Mouse (Mus musculus) midbrain, embryonic 10.5 days (tissue): ENCODE measurements around the gene Drg1. TPM values are rescaled to one million over a fixed set of nuclear protein-coding genes. Genes with fewer than 3 reads are reported as not detected.

ENCODE experiments used
- DNase-seq: peaks from one replicate; pipeline ENCODE4 v3.0.0-alpha.2; 2017; ENCODE audit warnings: low spot score
- H3K27ac ChIP-seq: fragments of 300-500 bp; sonication (generic); replicated peaks from 2 replicates; pipeline ENCODE4 v1.5.1; 2016; ENCODE audit warnings: mild to moderate bottlenecking
- H3K27me3 ChIP-seq: fragments of 300-500 bp; sonication (generic); 2 replicates; pipeline ENCODE4 v1.6.1; 2016; ENCODE audit warnings: low read depth, mild to moderate bottlenecking; ENCODE audit not compliant: poor library complexity, severe bottlenecking
- H3K36me3 ChIP-seq: fragments of 300-500 bp; sonication (generic); 2 replicates; pipeline ENCODE4 v1.6.1; 2016; ENCODE audit warnings: mild to moderate bottlenecking, moderate library complexity
- H3K4me1 ChIP-seq: fragments of 300-500 bp; sonication (generic); 2 replicates; pipeline ENCODE4 v1.6.1; 2016
- H3K4me3 ChIP-seq: fragments of 300-500 bp; sonication (generic); 2 replicates; pipeline ENCODE4 v1.5.1; 2016; ENCODE audit warnings: mild to moderate bottlenecking, moderate library complexity
- H3K9me3 ChIP-seq: fragments of 300-500 bp; sonication (generic); replicated peaks from 2 replicates; pipeline ENCODE4 v1.6.1; 2016; ENCODE audit warnings: mild to moderate bottlenecking
- WGBS: fragments of 180-500 bp; shearing (Covaris S2); methylation state at CpG from one replicate; pipeline ENCODE4 v1.1.7; 2016; 5-methylcytosine and 5-hydroxymethylcytosine counted together
- polyA plus RNA-seq: library from polyadenylated mRNA; unstranded; fragments of >200 nt; fragmentation: Nextera tagmentation; extraction: Ambion mirVana; gene quantifications from 2 replicates; pipeline ENCODE4 v1.2.1, GENCODE M21; 2016

Gene Drg1
- polyA plus RNA-seq, 1 experiment from 2014 or later = 344 TPM

GRCm38 (mm10) chr11:3288521-3289301 is 22.5 kb upstream of the Drg1 start, which contains the start of gene Patz1:
Patz1 (plus strand) TSS chr11:3288874.
- Histone ChIP-seq H3K27ac (peak within 1 kb of the TSS; percentile 100), H3K36me3 (peaks cover 22% of the 10 kb centered on the region), H3K9me3 (no peaks in the 10 kb centered on the region; the same call in 1 of the 2 replicates), H3K27me3 (no peaks in the 10 kb centered on the region), H3K4me3 (peak within 1 kb of the TSS; percentile 95), H3K4me1 (peaks cover 36% of the 10 kb centered on the region)
- DNase-seq = peak; percentile 78
- WGBS = under 1% methylated on average over 41 of the region's 41 CpGs

GRCm38 (mm10) chr11:3287921-3288320 is 21.7 kb upstream of the Drg1 start:
- H3K9me3 ChIP-seq = peaks cover 2% of the 10 kb centered on the region
- no peak for DNase-seq
- H3K36me3 ChIP-seq = peaks cover 14% of the 10 kb centered on the region
- no peaks in the 10 kb centered on the region for H3K27me3 ChIP-seq
- H3K27ac ChIP-seq = peak overlapping the region; percentile 100
- H3K4me3 ChIP-seq = peak overlapping the region; percentile 95
- WGBS = 64% methylated on average over 5 of the region's 5 CpGs
- peaks cover 28% of the 10 kb centered on the region for H3K4me1 ChIP-seq

- H3K4me1 ChIP-seq = peaks cover 25% of the 10 kb centered on the region
- 68% methylated on average over 6 of the region's 6 CpGs for WGBS
- H3K9me3 ChIP-seq = peaks cover 6% of the 10 kb centered on the region
- no peak overlapping the region for H3K27ac ChIP-seq
- H3K27me3 ChIP-seq = no peaks in the 10 kb centered on the region
- no peak overlapping the region for H3K4me3 ChIP-seq
- DNase-seq = no peak
- peaks cover 10% of the 10 kb centered on the region for H3K36me3 ChIP-seq
These were observed 20.9 kb upstream of the Drg1 start for GRCm38 (mm10) chr11:3287131-3287530.

GRCm38 (mm10) chr11:3285940-3286339 is 19.7 kb upstream of the Drg1 start:
- Histone ChIP-seq H3K4me1 (peaks cover 21% of the 10 kb centered on the region), H3K4me3 (no peak overlapping the region), H3K36me3 (peaks cover 1% of the 10 kb centered on the region), H3K27me3 (no peaks in the 10 kb centered on the region), H3K9me3 (peaks cover 18% of the 10 kb centered on the region), H3K27ac (no peak overlapping the region)
- DNase-seq = no peak
- WGBS = 95% methylated on average over 3 of the region's 3 CpGs

GRCm38 (mm10) chr11:3283645-3284044 is 17.4 kb upstream of the Drg1 start:
- 93% methylated on average over 6 of the region's 6 CpGs for WGBS
- Histone ChIP-seq H3K27ac (no peak overlapping the region), H3K27me3 (no peaks in the 10 kb centered on the region), H3K36me3 (no peaks in the 10 kb centered on the region), H3K9me3 (peaks cover 18% of the 10 kb centered on the region), H3K4me3 (no peak overlapping the region), H3K4me1 (peaks cover 18% of the 10 kb centered on the region)
- DNase-seq = no peak

- WGBS = 87% methylated on average over 6 of the region's 6 CpGs
- H3K9me3 ChIP-seq = peaks cover 18% of the 10 kb centered on the region
These were observed 16.7 kb upstream of the Drg1 start for GRCm38 (mm10) chr11:3282887-3283286.

GRCm38 (mm10) chr11:3279729-3280128 is 13.5 kb upstream of the Drg1 start:
- no peak overlapping the region for H3K4me3 ChIP-seq
- no peak for DNase-seq
- H3K36me3 ChIP-seq = no peaks in the 10 kb centered on the region
- peaks cover 18% of the 10 kb centered on the region for H3K9me3 ChIP-seq
- H3K27me3 ChIP-seq = no peaks in the 10 kb centered on the region
- H3K27ac ChIP-seq = no peak overlapping the region
- 83% methylated on average over 2 of the region's 2 CpGs for WGBS
- H3K4me1 ChIP-seq = no peaks in the 10 kb centered on the region

More at GRCm38 (mm10) chr11:3282887-3283286, 16.7 kb upstream of the Drg1 start:
- DNase-seq = no peak
- Histone ChIP-seq H3K36me3 (no peaks in the 10 kb centered on the region), H3K4me1 (peaks cover 11% of the 10 kb centered on the region), H3K4me3 (no peak overlapping the region), H3K27ac (no peak overlapping the region), H3K27me3 (no peaks in the 10 kb centered on the region)

- no peaks in the 10 kb centered on the region for H3K36me3 ChIP-seq
- no peak overlapping the region for H3K27ac ChIP-seq
- peaks cover 18% of the 10 kb centered on the region for H3K9me3 ChIP-seq
- H3K4me1 ChIP-seq = no peaks in the 10 kb centered on the region
- H3K27me3 ChIP-seq = no peaks in the 10 kb centered on the region
- no peak for DNase-seq
- no peak overlapping the region for H3K4me3 ChIP-seq
- WGBS = 69% methylated on average over 5 of the region's 5 CpGs
These were observed 12.1 kb upstream of the Drg1 start for GRCm38 (mm10) chr11:3278351-3278750.

GRCm38 (mm10) chr11:3269241-3269640 is 3.0 kb upstream of the Drg1 start:
- H3K27me3 ChIP-seq = no peaks in the 10 kb centered on the region
- H3K27ac ChIP-seq = no peak overlapping the region
- H3K9me3 ChIP-seq = no peaks in the 10 kb centered on the region
- H3K4me1 ChIP-seq = peaks cover 23% of the 10 kb centered on the region
- 43% methylated on average over 4 of the region's 4 CpGs for WGBS
- H3K4me3 ChIP-seq = no peak overlapping the region
- peaks cover 2% of the 10 kb centered on the region for H3K36me3 ChIP-seq
- no peak for DNase-seq

GRCm38 (mm10) chr11:3267133-3267532 is 918 bp upstream of the Drg1 start:
- Histone ChIP-seq H3K27me3 (no peaks in the 10 kb centered on the region), H3K9me3 (no peaks in the 10 kb centered on the region), H3K27ac (peak overlapping the region; percentile 96), H3K4me3 (peak overlapping the region; percentile 79), H3K4me1 (peaks cover 36% of the 10 kb centered on the region), H3K36me3 (peaks cover 23% of the 10 kb centered on the region)
- WGBS = 51% methylated on average over 7 of the region's 7 CpGs
- DNase-seq = no peak

GRCm38 (mm10) chr11:3265291-3266078 is 730 bp downstream of the Drg1 start:
- Histone ChIP-seq H3K36me3 (peaks cover 40% of the 10 kb centered on the region), H3K4me1 (peaks cover 36% of the 10 kb centered on the region), H3K27ac (peak overlapping the region; percentile 96), H3K4me3 (peak overlapping the region; percentile 79), H3K9me3 (no peaks in the 10 kb centered on the region), H3K27me3 (no peaks in the 10 kb centered on the region)
- WGBS = 1% methylated on average over 26 of the region's 26 CpGs
- DNase-seq = no peak

GRCm38 (mm10) chr11:3259537-3259936 is 6.7 kb downstream of the Drg1 start:
- no peaks in the 10 kb centered on the region for H3K9me3 ChIP-seq
- no peak overlapping the region for H3K27ac ChIP-seq
- peaks cover 16% of the 10 kb centered on the region for H3K4me1 ChIP-seq
- H3K36me3 ChIP-seq = peaks cover 99% of the 10 kb centered on the region
- H3K4me3 ChIP-seq = no peak overlapping the region
- no peak for DNase-seq
- WGBS = 95% methylated on average over 1 of the region's 1 CpGs
- no peaks in the 10 kb centered on the region for H3K27me3 ChIP-seq

- no peaks in the 10 kb centered on the region for H3K27me3 ChIP-seq
- H3K4me3 ChIP-seq = no peak overlapping the region
- no peak overlapping the region for H3K27ac ChIP-seq
- no peaks in the 10 kb centered on the region for H3K9me3 ChIP-seq
- H3K36me3 ChIP-seq = peaks cover 99% of the 10 kb centered on the region
- 96% methylated on average over 2 of the region's 2 CpGs for WGBS
- H3K4me1 ChIP-seq = no peaks in the 10 kb centered on the region
- DNase-seq = no peak
These were observed 18.8 kb downstream of the Drg1 start for GRCm38 (mm10) chr11:3247387-3247786.
